Mouse (Mus musculus): Measurements from ENCODE around the gene Hbb-bt.
"Not testable (repeated sequence)": the region's sequence is repeated elsewhere in the genome, so short reads cannot be mapped to it uniquely, and the experiment has no call there.

The Hbb-bt gene

DNA sequence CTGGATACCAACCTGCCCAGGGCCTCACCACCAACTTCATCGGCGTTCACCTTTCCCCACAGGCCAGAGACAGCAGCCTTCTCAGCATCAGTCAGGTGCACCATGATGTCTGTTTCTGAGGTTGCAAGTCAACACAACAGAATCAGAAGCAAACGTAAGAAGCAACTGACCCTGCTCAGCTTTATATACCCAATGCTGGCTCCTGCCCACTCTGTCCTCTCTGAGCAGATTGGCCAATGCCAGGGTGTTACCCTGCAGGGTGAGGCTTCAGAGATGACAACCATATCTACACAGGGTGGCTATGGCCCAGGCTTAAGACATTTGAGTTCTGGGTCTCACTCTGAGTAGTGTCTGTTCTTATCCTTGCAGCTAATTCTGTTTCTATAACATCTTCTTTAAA is at the start of gene Hbb-bt:
Gene Hbb-bt, minus strand, starts transcription at position 231 of the 400 bp plus-strand sequence.
- DNase-seq: no peak

DNA sequence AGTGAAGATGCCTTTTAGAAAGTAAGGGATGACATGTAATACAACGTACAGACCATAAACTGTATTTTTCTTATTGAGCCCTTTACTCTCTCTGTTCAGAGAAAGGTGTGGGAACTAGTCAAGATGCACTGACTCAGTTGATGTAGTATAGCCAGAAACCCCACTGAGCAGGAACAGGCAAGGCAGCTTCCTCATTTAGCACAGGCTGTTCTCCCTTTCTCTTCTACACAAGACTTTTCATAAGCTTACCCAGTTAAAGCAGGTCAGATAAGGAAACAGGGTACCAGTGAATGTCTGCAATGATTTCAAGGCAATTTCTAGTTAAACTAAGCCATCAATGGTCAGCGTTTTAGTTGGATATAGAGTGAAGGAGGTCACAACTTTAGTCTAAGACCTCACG is 47.7 kb upstream of the Hbb-bt start:
- DNase-seq: no peak

DNA sequence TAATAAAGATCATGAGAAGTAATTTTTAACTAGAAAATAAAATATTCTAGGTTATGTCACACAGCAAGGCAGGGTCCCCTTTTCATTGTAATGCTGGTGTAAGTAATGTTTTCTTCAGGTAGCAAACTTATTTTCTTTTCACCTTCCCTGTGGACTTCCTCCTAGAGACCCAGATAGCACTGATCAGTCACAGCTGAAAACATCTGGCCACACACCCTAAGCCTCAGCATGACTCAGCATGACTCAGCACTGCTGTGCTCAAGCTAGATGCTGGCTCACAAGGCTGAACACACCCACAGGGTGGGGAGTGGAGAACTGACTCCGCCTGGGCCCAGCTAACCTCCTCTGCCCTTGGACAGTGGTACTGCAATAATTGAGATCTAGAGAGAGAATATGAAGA is 47.1 kb upstream of the Hbb-bt start:
- DNase-seq: no peak

DNA sequence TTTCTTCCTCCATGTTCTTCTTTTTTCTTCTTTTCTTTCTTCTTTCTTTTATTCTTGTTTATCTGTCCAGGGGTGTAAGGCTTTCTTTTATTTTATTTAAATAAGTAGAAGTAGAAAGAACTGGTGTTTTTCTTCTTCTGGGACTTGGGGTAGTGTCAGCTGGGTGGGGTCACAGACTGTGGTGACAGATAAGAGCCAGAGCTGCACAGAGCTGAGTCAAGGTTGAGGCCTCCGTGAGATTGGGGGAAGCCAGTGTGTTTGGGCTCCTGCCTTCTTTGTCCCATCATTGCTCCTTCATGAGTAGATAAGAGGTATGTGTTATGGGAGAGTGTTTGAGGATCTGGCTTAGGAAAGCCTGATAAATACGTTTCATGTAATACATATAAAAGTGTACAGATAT is 45.3 kb upstream of the Hbb-bt start:
- DNase-seq: no peak

DNA sequence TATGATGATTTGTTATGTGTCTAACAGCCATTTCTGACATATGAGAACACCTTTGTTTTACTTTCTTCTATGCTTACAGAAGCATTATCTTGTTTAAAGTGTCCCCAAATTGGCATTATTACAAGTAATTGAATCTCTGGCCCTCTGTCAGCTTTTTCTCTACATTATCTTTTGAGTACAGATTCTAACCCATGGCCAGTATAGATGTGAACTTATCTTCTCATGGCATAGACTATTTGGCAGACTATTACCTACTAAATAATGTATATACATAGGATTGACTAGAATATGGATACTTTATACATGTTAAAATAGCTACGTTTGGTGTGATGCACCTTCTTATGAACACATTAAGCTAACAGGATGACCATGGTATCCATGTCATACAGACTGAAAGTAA is 40.9 kb upstream of the Hbb-bt start:
- DNase-seq: no peak

DNA sequence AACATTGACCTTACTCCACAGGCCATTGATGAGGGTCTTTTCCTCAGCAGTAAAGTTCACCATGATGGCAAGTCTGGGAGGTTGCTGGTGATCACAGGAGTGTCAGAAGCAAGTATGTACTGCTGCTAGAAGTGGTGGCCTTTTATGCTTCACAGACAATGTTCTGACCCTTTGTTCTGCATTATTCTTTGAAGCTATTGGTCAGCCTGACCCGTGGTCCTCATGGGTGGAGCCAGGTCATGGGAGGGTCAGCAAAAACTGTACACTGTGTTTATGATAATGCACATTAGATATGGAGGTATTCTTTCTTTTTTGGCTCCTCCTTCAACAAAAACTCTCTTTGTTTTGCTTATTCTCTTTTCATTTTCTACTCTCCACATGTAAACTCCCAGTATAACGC is 39.3 kb upstream of the Hbb-bt start, which contains the start of gene Hbb-y:
Gene Hbb-y, minus strand, starts transcription at position 127 of the 400 bp plus-strand sequence.
- DNase-seq: no peak

DNA sequence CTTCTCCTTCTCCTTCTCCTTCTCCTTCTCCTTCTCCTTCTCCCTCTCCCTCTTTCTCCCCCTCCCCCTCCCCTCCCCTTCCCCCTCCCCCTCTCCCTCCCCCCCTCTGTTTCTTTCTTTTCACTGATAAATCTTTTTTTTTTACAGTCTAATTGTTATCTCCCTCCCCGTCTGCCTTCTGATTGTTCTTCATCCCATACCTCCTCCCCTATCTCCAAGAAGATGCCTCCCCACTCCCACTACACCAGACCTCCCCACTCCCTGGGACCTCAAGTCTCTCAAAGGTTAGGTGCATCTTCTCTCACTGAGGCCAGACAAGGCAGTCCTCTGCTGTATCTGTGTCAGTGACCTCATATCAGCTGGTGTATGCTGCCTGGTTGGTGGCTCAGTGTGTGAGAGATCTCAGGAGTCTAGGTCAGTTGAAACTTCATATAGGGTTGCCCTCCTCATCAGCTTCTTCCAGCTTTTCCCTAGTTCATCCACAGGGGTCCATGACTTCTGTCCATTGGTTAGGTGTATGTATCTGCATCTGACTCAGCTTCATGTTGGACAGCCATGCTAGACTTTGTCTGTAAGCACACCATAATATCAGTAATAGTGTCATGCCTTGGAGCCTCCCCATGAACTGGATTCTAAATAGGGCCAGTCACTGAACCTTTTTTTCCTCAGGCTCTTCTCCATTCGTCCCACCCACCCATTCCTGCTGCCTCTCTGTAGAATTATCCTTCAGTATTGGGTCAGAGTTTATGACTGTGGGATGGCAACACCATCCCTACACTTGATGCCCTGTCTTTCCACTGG is 30.9 kb upstream of the Hbb-bt start:
- DNase-seq: no peak

DNA sequence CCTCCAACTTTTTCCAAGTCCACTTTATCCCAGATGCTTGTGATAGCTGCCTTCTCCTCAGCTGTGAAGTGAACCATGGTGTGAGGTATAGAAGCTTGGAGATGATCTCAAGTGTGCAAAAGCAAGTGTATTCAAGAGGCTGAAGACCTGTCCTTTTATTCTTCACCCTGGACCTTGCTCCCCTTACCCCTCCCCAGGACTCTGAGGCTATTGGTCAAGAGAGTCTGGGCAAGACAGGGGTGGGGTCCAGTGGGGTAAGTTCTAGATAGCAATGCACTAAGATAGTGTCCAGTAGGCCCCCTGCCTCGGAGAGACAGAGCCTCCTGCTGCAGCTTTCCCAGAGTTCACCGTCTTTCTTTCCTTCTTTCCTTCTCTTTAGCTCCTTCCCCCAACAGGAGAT is 29.2 kb upstream of the Hbb-bt start, which contains the start of gene Hbb-bh1:
Gene Hbb-bh1, minus strand, starts transcription at position 131 of the 400 bp plus-strand sequence.
- DNase-seq: no peak

DNA sequence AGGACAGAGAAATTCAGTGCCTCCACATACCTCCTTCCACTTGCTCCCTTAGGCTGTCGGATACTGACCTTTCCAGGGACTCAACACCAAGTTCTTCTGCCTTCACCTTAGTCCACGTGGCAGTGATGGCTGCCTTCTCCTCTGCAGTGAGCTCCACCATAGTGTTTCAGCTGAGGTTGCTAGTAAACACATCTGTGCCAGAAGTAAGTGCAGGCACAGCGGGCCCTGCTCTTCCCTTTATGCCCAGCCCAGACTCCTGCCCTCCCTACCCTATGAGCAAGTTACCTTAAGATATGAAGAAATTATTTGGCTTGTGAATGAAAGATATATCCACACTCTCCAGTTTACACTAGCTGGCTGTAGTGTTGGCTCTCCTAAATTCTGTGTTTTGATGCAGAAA is 26.5 kb upstream of the Hbb-bt start, which contains the start of gene Hbb-bh2:
Gene Hbb-bh2, minus strand, starts transcription at position 253 of the 400 bp plus-strand sequence.
- no peak for DNase-seq

DNA sequence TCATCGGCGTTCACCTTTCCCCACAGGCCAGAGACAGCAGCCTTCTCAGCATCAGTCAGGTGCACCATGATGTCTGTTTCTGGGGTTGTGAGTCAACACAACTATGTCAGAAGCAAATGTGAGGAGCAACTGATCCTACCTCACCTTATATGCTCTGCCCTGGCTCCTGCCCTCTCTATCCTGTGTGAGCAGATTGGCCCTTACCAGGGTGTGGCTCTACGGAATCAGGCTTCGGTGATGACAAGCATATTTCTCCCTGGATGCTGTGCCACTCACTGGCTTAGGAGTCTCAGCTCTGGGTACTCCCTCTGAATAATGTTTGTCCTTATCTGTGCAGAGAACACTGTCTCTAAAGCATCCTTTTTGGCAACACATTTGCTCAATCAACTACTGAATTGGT is 14.0 kb upstream of the Hbb-bt start, which contains the start of gene Hbb-bs:
Gene Hbb-bs, minus strand, starts transcription at position 289 of the 400 bp plus-strand sequence.
- DNase-seq: no peak

DNA sequence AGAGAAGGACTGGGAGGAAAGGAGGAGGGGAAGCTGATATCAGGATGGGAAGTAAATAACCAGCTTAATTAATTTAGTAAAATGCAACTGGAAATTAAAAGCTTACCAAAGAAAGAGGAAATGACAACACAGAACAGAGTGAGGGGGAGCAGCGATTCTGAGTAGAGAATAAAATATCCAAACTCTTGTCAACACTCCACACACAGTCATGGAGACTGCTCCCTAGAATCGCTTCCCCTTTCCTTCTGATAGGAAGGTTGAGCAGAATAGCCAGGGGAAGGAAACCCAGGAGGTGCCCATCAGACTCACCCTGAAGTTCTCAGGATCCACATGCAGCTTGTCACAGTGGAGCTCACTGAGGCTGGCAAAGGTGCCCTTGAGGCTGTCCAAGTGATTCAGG is 13.3 kb upstream of the Hbb-bt start:
- not testable (repeated sequence) for DNase-seq

DNA sequence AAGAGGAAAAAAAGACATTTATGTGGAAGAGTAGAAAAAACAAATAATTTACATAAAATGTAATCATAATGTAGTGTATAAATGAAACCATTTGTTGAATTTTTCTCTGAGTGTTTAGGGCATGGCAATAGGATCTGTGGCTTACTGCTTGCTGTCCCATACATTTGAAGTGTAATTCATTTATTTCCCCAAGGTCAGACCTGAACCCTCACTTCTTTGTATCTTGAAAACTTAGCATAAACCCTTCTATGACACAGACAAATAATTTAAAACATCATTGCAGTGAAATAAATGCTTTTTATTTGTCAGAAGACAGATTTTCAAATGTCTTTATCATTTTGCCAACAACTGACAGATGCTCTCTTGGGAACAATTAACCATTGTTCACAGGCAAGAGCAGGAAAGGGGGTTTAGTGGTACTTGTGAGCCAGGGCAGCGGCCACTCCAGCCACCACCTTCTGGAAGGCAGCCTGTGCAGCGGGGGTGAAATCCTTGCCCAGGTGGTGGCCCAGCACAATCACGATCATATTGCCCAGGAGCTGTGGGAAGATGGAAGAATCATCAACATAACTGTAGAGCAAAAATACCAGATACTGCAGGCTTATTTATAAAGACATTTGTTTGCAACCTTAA is 12.6 kb upstream of the Hbb-bt start:
- no peak for DNase-seq

DNA sequence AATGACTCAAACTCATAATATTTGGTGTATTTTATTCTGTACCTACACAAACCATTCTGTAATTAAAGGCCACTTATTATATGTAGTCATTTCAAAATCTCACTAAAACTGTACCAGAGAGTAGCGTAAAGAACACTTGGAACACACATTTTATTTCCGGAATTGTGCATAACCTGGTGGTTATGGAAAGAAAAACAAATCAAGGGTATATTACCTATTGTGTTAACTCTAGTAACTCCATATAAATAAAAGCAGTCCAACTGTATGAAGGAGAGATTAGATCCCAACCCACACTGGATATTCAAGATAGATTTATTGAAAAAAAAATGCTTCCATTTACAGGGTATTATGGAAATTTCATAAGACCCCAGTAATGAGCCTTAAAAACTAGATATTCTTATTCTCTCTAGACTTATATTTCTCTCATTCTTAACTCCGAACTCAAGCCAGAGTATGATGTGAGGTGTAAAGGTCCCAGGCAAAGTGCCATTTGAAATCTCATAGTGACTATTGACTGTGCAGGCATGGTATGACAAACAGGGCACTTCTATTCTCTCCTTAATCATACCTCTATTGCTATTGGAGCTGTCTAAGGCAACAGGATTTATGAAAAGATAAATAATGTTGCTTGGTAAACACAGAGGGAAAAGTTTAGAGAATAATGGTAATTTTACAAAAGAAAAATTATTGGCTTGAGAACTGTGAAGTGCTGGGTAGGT is 11.9 kb upstream of the Hbb-bt start:
- DNase-seq: no peak

DNA sequence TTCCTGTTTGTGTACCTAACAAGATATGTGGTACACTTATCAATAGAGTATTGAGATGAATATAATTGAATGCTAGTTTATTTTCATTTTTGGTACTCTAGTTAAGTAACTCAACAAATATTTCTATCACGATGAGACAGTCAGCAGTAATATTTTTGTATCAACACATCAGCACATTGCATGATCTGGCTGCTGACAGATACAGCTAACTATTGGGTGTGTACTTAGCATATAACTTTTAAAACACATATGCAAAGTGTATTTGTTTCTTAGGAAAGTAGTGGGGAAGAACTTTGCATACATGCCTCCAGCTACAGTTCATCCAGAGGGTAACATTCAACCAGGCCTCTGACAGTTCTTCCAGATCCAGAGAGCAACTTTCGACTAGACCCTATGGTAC is 10.8 kb upstream of the Hbb-bt start:
- no peak for DNase-seq

DNA sequence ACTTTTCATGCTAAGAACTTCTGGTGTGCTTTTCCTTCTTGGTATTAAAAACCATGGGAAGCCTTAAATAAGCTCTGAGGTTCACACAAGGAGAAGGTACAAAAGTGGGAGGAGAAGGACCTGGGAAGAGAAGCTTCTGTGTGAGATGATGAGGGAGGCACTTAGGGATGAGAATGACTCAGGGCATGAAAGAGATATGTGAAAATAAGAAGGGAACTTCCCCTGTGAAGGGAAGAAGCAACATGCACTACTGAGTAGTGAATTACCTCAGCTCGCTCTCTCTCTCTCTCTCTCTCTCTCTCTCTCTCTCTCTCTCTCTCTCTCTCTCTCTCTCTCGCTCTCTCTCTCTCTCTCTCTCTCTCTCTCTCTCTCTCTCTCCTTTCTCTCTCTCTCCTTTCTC is 1.3 kb upstream of the Hbb-bt start:
- not testable (repeated sequence) for DNase-seq

DNA sequence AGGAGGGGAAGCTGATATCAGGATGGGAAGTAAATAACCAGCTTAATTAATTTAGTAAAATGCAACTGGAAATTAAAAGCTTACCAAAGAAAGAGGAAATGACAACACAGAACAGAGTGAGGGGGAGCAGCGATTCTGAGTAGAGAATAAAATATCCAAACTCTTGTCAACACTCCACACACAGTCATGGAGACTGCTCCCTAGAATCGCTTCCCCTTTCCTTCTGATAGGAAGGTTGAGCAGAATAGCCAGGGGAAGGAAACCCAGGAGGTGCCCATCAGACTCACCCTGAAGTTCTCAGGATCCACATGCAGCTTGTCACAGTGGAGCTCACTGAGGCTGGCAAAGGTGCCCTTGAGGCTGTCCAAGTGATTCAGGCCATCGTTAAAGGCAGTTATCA is 644 bp downstream of the Hbb-bt start:
- DNase-seq: not testable (repeated sequence)

DNA sequence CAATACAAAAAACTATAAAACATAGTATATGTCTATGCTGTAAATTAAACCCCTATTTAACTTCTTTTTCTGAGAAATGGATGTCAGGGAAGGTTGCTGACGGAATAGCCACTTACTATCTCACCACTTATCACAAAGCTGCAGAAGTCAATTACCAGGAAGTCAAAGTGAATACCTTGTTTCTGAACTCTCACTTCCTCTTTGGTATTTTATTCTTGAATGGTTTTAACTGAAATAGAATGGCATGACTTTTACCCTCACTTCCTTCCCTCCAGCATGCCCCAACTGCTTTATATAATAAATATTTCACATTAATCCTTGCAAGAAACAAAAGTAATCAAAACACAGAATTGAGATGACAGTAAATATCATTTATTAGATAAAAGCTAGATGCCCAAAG is 1.6 kb downstream of the Hbb-bt start:
- DNase-seq: no peak

DNA sequence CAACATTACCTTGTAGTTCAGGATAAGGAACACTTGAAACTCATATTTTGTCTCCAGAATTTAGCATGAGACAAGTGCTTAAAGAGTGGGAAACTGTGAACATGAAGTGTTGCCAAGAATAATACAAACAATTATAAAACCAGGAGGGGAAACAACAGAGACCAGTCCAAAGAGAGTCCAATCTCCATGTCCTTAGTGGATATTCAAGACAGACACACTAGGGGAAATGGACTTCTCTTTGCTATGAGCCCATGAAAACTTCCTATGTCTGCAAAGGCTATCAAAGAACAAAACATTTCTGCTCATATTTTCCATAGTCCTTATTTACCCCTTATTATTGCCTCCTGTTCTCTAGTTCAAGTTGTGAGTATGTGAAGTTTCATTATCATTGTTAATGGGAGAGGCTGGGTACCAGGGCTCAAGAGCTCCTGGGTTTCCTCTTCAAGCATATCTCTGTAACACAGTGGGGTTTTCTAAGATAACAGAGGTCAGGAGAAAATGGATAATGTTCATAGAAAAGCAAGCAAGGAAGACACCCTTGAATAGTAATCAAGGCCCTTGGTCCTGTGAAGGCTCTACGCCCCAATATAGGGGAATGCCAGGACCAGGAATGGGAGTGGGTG is 2.5 kb downstream of the Hbb-bt start:
- no peak for DNase-seq

DNA sequence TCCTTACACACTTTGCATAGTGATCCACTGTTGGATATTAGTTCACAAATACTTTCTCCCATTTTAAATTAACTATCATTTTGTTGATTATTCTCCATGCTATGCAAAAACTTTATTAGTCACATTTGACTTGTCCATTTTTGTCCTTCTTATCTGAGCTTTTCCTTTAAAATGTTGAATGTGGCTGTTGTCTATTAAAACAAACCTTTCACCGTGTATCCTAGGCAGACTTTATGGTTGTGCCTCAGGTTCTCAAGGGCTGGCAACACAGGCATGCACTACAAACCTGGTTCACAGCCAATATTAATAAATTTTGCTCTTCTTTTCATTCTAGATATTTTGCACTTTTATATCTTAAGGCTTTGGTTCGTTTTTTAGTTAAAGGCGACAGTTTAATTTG is 3.0 kb downstream of the Hbb-bt start:
- DNase-seq: no peak

DNA sequence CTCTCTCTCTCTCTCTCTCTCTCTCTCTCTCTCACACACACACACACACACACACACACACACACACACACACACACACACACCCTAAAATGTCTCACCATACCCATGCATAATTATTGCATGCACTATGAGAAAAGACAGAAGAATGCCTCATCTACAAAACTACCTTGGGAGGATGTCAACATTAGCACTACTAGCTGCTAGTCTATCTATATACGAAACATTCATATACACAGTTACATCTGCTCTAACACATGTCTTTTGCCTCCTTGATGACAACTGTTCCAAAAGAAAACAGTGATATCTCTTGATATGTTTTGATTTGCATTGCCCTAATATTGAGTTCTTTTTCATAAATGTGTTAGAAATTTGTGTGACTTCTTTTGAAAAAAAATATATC is 3.5 kb downstream of the Hbb-bt start:
- no peak for DNase-seq

DNA sequence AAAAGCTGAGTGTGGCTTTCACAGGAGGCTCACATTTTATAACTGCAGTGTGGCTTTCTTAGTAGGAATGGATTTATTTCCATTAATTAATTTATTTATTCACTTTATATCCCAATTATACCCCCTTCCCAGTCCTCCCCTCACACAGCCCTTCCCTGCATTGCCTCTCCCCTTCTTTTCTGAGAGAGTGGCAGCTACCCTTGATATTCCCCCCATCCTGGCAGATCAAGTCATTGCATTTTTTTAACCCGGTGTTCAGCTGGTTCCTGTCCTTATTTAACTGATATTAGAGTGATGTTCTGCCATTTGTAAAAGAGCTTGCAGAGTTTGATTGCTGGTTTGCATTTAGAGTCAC is 4.0 kb downstream of the Hbb-bt start:
- no peak for DNase-seq

DNA sequence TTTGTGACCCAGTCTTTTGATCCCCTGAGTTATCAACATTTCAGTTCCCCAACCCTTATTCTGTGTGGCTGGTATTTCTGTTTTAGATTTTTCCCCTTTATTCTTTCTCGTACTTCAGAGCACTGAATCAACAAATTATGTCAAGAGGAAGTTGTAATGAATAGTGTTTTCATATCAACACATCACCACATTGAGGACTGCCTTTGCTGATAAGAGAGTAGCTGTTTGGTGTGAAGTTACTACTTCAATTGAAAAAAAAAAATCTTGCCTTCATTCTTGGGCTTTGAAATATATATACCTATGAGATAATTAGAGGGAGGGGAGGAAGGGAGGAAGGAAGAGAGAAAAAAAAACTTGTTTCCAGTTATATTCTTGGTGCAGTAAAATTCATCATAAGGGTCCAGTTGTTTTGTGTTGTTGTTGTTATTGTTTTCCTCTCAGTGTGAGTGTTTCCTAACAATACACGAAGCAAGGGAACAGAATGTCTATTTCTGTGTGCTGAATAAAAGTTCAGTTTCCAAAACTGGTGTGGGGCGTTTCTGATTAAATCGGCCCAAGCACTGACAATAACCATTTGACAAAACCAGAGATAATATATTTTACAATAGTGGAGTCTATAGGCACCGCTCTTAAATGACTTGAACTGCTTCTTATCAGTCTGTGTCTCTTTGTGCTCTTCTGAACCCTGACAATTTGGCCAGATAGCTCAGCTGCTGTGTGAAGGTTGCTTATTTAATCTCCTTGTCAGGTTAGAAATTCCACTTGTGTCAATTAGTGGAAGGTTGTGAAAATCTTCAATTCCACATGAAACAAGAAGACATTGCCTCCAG is 4.6 kb downstream of the Hbb-bt start:
- no peak for DNase-seq

All from cerebellum, postnatal 10 days (tissue).